Mouse (Mus musculus): ENCODE measurements around the gene Ddah1. TPM values are rescaled to one million over a fixed set of nuclear protein-coding genes. Genes with fewer than 3 reads are reported as not detected.

Gene Ddah1
- total RNA-seq, 1 experiment from 2014 or later: 8.3 TPM

Other genes with a start within 250 kb of the Ddah1 start
- 22.1 and 24.0 TPM in 2 replicates for gene Znhit6, start 182.5 kb upstream of the Ddah1 start, total RNA-seq (2021)
- gene Ccn1, start 108.7 kb upstream of the Ddah1 start, total RNA-seq (2021): 25.5 and 27.8 TPM in 2 replicates
- 25.7 and 26.0 TPM in 2 replicates for gene Bcl10, start 164.1 kb downstream of the Ddah1 start, total RNA-seq (2021)
- gene 2410004B18Rik, start 179.3 kb downstream of the Ddah1 start, total RNA-seq (2021): 22.2 and 30.6 TPM in 2 replicates
- gene Syde2, start 229.2 kb downstream of the Ddah1 start, total RNA-seq (2021): 4.9 and 7.2 TPM in 2 replicates

Measured in adrenal gland, postnatal 14 days (tissue).